Mouse (Mus musculus) common myeloid progenitor, adult 5-6 weeks (primary cell): ENCODE data around the gene Cpvl. TPM values are rescaled to one million over a fixed set of nuclear protein-coding genes. Genes with fewer than 3 reads are reported as not detected.

Source experiments
- ATAC-seq: replicated peaks from 2 replicates; pipeline ENCODE4 v1.8.0; 2016; ENCODE audit warnings: low read depth, mild to moderate bottlenecking, moderate TSS enrichment, inconsistent platforms; ENCODE audit not compliant: poor library complexity, severe bottlenecking
- total RNA-seq: library from RNA; stranded (forward); fragments of 200-1000, 187-1606 nt; gene quantifications from 2 replicates; pipeline ENCODE4 v1.2.3, GENCODE M21; 2017

The Cpvl gene
- total RNA-seq, 1 experiment from 2014 or later: 0.09 TPM

DNA sequence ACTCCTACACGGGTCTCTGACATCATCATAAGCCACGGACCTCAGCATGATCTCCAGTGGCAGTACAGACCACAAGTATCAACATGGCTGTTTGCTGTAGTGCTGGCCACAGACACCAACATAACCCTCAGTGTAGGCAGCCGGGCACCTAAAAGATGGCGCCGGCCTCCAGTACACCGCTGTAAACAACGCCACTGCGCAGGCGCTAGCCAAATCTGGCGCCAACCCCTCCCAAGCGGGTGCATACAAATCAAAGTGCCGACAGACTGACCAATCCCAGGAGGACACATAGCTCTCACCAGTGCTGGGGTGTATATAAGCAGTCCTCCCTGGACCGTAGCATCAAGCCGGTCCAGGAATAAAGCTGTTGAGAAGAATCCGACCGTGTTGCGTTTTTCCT lies 133.8 kb downstream of the Cpvl start:
- no peak for ATAC-seq

- no peak for ATAC-seq
These were observed 153.3 kb downstream of the Cpvl start for GRCm38 (mm10) chr6:53825213-53825612.

Other genes starting within 250 kb of the Cpvl start
- gene Tril, start 157.8 kb downstream of the Cpvl start, total RNA-seq: not detected in 2 replicates
- gene Chn2, start 60.9 kb upstream of the Cpvl start, total RNA-seq: 11.7 and 13.8 TPM in 2 replicates